Mouse (Mus musculus): Measurements from ENCODE around the gene Med28.

Med28 gene

GRCm38 (mm10) chr5:45519960-45520808 is at the start of gene Med28:
Gene Med28, plus strand, starts transcription at chr5:45520229.
- DNase-seq (ENCODE audit: low spot score in 2 of 2) = peak; percentile 80 to 94

- peak in 1 of 2 experiments; percentile 52 for DNase-seq (ENCODE audit: low spot score in 2 of 2)
Measured at GRCm38 (mm10) chr5:45472880-45473450, 47.1 kb upstream of the Med28 start.

DNA sequence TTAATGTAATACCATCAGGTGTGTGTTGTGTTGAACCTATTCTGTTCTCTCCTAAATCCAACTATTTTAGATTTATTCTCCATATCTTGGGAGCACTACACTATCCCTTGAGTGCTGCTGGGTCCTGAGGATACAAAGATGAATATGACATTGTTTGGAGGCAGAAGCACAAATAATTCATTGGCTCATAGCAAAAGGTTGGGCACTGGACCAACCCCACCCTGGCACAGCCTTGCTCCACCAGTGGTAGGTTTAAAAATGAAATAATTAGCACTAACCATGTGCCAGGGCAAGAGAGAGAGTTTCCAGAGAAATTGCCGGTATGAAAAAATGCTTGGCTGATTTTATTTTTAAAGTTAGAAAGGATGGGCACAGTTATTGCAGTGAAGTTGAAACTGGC is 46.5 kb upstream of the Med28 start:
- DNase-seq (ENCODE audit: low spot score in 2 of 2) = no peak

GRCm38 (mm10) chr5:45474215-45474614 is 45.8 kb upstream of the Med28 start:
- DNase-seq (ENCODE audit: low spot score in 2 of 2) = peak in 1 of 2 experiments; percentile 82

GRCm38 (mm10) chr5:45474758-45475157 is 45.3 kb upstream of the Med28 start:
- no peak for DNase-seq (ENCODE audit: low spot score in 2 of 2)

GRCm38 (mm10) chr5:45475771-45476170 is 44.3 kb upstream of the Med28 start:
- DNase-seq (ENCODE audit: low spot score in 2 of 2) = no peak

GRCm38 (mm10) chr5:45476288-45476687 is 43.7 kb upstream of the Med28 start:
- DNase-seq (ENCODE audit: low spot score in 2 of 2) = peak in 1 of 2 experiments; percentile 52

GRCm38 (mm10) chr5:45477601-45478000 is 42.4 kb upstream of the Med28 start:
- DNase-seq (ENCODE audit: low spot score in 2 of 2) = peak in 1 of 2 experiments; percentile 34

DNA sequence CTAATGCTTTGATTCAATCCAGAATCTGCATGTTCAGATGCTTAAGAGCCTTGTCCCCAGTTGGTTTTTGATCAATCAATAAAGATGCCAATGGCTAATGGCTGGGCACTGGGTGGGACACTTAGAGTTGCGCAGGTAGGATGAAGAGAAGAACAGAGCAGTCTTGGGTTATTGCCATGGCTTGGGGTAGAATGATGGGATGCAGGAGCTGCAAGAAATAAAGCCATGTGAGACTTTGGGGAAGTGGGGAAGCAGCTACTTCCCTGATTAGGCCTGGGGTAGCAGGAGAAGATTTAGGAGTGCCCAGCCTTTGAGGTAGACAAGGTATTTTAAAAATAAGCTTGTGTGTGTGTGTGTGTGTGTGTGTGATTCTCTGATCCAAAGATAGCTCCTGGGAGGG is 40.0 kb upstream of the Med28 start:
- no peak for DNase-seq (ENCODE audit: low spot score in 2 of 2)

DNA sequence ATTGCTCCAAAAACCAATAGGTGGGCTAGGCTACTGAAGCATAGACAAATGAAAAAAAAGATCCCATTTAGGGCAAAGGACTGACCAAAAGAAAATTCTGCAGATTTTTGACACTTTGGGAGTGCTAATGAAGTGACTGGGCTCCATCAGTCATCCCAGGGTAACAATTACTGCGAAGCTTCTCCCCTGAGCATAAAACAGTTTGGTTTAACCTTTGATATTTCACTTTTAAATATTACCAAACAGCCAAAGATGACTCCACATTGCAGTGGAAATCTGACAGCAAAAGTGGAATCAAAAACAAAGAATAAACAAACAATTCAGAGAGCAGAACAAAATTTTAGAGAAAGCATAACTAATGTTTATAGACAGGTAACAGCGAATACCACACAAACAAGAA is 38.9 kb upstream of the Med28 start:
- no peak for DNase-seq (ENCODE audit: low spot score in 2 of 2)

DNA sequence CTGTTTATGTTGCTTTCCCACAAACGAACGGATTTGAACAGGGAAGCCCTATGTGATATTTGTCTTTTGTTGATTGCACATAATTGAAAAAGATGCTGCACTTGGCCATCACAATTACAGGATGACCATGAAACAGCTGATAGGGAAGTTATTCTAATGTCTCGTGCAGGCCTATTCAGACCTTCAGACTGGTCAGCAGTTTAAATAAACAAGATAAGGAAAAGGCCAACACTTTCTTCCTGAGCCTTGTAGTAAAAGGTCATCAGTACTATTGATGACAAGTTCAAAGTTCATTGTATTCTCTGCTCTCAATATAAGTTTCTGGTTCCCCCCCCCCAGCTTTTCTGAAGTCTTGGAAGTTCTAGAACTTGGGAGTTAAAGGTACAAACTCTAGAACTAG is 37.4 kb upstream of the Med28 start:
- no peak for DNase-seq (ENCODE audit: low spot score in 2 of 2)

DNA sequence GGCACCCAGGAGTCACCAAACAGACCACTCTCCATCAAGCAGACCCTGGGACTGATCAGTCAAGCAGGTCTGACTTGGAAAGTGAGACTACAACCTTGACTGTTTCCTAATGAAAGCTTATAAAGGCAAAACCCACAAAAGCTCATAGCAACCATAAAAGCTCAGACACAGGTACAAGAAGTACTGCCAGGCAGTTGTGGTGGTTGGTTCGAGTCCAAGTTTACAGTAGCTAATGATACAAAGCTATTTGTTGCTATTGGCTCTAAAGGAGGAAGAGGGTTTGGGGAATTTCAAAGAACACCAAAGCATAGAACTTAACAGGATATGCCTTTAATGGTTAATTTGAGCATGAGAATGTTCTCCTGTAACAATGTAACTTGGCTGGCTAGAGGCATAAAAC is 36.4 kb upstream of the Med28 start:
- no peak for DNase-seq (ENCODE audit: low spot score in 2 of 2)

DNA sequence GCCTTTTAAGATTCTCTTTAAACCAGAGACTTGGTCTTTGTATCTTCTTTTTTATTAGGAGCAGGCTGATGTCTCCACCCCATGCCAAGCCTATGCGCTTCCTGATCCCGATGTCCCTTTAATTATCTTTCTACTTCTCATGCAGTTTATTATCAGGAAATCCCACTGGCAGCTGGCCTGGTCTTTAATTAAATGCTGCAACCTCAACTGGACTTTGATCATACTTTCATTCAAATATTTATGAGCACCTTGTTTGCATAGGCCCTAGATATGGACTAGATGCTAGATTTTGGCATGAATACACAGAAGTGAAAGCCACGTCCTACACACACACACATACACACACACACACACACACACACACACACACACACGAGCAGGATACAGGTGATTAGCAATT is 28.3 kb upstream of the Med28 start:
- DNase-seq (ENCODE audit: low spot score in 2 of 2) = no peak

DNA sequence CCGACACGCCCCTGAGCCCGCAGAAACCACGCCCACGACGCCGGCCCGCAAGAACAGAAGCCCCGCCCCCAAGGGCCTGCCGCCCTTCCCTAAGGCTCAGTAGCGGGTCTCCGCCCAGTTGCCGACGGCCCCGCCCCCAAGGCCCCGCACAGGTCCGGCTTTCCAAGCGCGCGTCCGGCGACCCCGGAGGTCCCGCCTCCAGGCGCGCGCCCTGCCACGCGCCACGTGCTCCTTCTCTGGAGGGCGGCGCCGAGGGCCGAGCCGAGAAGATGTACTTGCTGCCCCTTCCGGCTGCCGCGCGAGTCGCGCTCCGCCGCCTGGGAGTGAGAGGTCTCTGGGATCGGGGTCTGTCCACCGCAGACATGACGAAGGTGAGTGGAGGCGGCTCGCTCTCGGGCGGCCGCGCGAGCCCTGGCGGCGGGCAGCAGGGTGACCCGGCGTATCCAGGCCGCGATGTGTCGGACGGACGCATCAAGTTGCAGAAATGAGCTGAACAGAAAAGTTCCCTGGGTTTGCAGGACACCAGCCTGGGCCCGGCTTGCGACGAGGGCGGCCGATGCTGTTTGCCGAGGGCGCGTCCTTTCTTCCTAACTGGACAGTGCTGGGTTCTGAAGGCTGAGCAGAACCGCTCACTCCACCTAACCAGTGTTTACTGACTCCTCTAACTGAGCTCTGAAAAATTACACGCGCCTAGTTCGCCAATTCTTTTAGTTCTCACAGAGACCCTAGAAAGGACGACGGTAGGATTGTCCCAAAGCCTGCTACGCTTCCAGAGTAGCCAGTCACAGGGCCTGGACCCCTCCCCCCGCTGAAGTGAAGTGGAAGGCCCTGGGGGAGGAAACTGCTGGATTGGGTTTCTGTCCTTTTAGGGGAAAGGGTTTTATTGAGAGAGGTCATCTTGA is 26.6 kb upstream of the Med28 start, which contains the start of gene Lap3:
TSS of gene Lap3 (plus strand) at position 184 of the 902 bp plus-strand sequence.
- peak; percentile 92 to 98 for DNase-seq (ENCODE audit: low spot score in 2 of 2)

DNA sequence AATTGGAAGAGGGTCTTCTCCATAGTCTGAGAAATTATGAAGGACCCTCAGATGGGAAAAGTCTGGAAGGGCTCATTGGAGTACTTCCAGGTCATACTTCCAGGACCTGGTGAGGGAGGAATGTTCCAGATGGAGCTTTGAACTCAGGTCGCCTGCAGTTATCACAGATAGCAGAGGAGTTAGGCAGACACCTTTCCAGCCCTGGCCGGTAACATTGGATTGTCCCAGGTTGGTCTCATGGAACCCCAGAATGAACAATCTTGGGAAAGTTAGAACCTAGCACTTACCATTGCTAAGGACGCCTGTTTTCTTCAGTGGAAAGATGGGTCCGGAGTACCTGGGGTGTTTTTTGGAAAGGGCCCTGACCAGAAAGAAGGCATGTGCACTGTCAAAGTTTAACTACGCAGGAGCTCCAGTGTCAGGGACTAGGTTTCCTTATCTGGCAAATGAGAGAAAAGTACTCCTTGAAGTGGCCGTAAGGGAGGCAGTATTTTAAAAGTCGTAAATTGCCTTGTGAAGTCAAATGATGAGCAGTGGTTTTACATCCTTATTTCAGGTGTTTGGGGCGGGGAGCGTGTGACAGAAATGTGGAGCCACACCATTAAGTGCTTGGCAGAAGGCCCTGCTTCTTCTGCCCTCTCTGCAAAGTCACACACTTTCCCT is 25.8 kb upstream of the Med28 start:
- DNase-seq (ENCODE audit: low spot score in 2 of 2) = no peak

DNA sequence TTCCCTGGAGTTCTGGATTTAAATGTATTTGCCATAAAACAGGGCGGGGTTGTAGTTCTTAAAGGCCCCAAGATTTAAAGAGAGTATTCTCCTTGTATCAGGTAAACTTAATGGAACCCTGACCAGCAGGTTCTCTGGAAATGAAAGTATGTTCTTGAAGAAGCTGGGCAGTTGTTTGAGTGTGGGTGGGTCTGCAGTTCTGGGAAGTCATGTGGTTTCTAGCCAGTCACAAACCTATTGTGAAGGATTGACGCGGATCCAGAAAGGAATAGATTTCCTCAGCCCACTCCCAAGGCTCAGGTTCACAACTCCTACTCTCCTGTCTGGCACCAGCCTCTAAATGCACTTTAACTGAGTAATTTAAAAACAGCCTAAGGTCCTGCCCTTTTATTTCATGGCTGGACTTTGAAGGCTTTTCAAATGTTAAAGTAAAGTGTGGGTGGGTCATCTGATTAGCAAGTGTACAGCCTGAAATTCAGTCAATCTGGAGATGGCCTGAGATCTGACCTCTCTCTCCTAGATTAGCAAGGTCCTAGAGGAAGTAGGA is 24.5 kb upstream of the Med28 start:
- no peak for DNase-seq (ENCODE audit: low spot score in 2 of 2)

DNA sequence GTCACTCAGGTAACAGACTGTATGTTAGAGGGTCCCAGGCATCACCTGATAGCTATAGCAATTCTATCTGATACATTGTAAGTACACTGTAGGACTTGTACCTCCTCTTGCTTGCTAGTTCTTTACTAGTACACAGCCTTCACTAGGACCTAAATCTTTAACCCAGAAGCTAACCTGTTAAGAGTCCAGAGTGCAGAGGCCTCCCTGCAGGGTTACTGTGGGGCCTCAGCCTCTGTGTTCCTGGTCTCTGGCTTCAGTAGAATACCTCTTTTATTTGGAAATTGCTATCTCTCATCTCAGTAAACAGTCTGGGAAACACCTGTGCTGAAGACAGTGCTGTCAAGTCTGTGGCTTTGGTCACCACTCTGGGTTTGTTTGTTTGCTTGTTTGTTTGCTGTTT is 24.0 kb upstream of the Med28 start:
- no peak for DNase-seq (ENCODE audit: low spot score in 2 of 2)

- no peak for DNase-seq (ENCODE audit: low spot score in 2 of 2)
Measured at GRCm38 (mm10) chr5:45496479-45496878, 23.6 kb upstream of the Med28 start.

DNA sequence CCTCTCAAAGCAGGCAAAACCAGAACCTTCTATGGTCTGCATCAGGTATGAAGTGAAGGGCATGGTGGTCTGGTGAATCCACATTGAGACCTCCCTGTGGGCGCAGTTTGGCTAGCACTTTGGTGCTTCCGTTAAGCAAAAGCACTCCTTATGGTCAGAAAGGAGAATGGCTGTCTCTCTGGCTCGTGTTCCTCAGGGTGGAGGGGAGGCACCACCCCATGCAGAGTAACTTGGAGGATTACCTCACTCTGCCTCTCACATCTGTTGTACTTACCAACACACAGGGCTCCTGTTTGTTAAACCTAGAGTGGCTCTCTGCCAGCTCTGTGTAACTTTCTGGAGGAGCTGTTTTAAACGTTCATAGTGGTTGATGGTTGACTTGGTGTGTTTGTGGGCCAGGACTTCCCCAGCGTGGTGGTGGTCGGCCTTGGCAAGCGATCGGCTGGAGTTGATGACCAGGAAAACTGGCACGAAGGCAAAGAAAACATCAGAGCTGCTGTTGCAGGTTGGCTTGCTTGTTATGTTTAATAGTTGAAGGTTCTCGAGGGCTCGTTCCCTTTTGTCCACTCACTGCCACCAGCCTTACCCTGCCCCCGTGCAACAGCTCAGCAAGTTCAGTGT is 23.0 kb upstream of the Med28 start:
- DNase-seq (ENCODE audit: low spot score in 2 of 2) = no peak

- DNase-seq (ENCODE audit: low spot score in 2 of 2) = no peak
Measured at GRCm38 (mm10) chr5:45497564-45497963, 22.5 kb upstream of the Med28 start.

GRCm38 (mm10) chr5:45510071-45510470 is 10.0 kb upstream of the Med28 start:
- DNase-seq (ENCODE audit: low spot score in 2 of 2) = no peak

Measured in left cerebral cortex, adult 9 months (tissue).